Mouse (Mus musculus) adipocyte (in vitro differentiated cells): Measurements from ENCODE around the gene Wdr26.

ENCODE experiments used
- DNase-seq: peaks from one replicate; pipeline ENCODE4 v3.0.0-alpha.2; 2016; ENCODE audit warnings: low spot score

Gene Wdr26

DNA sequence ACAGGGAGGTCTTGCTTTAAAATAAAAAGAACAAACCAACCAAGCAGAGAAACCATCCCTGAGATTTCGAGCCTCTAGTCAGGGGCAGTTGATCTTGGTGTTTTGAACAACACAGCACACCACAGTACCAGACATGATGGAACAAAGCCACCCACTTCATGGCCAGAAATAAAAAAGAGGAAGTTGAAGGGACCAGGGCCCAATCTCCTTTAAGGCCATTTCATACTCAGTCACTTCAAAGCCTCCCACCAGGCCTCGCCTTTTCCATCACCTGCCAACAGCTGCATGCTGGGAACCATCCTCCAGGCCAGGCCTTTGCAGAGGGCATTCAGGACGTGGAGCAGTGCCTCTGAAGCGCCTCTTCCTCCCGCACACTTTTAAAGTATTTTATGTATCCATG, 25.5 kb upstream of the Wdr26 start:
- no peak for DNase-seq

DNA sequence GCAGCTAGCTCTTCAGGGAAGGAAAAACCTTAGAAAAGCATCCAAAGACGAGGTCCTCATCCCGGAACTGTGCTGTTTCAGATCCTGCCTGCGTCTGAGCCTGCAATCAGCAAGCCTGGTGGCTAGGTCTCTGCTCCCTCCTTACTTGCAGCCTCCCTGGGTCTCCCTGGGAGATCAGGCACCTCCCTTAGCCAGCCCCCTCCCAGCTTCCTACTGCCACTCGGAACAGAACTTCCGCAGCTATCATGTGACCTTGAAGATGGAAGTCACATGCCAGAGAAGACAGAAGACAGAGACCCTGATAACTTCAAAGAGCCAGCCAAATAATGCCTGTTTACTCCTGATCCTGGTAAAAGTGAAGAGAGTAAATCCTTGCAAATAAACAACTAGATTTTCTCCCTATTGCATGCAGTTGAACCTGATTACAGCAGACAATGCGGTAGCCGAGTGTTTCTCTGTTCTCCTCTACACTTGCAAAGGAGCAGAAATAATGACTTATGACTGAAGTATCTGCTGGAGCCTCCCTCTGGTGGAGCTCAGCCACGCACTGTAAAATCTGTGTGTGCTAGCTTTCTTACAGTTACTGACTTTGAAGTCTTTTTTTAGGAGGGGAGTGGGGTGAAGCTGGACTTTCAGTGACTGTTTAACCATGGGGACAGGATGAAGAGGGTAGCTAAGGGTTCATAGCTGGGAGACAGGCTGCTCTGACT, 22.7 kb upstream of the Wdr26 start:
- DNase-seq, result no peak

DNA sequence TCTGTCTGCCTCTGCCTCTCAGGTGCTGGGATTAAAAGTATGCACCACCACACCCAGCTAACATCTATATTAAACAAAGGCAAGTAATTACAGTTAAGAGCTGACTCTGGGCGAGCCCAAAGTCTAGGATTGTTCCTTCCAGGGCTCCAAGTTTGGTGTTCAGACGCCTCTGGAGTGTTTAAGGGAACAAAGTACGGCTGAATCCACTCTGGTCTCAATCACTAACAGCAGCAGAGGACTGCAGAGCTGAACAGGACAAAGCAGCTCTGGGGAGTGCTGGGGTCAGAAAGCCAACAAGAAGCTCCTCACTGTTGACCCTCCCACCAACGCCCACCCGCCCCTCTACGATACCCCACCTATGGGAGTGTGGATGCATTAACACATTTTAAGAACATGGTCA, 21.9 kb upstream of the Wdr26 start:
- DNase-seq, result no peak

DNA sequence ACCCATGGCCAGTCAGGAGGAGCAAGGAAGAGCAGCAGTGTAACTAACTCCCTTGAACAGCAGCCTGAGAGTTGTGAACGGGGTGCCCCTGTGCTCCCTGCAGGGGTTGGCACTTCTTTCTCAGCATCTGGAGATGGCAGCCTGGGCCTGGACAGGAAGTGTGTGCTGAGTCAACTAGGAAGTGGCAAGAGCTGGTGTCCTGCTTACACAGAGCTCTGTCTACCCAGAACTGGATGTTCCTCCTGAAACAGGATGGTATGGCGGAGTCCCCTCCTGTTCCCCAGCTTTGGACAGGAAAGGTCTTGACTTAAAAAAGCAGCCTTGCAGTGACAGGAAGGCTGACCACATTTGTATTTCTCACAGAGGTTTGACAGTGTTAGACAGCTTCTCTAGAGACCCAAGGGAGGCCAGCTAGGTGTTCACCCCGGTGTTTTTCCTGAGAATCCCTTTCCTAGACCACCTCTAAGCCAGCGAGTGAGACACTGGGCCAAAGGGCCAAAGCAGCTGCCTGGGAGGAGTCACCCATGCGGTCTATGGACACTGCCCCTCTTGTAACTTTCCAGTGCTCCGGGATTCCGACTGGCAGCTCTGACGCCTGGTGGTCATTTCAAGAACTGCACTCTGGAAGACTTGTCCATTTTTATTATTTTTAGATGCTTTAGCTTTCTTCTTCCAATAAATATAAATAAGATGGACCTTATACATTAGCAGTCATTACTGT, 20.7 kb upstream of the Wdr26 start:
- peak; percentile 78 for DNase-seq

DNA sequence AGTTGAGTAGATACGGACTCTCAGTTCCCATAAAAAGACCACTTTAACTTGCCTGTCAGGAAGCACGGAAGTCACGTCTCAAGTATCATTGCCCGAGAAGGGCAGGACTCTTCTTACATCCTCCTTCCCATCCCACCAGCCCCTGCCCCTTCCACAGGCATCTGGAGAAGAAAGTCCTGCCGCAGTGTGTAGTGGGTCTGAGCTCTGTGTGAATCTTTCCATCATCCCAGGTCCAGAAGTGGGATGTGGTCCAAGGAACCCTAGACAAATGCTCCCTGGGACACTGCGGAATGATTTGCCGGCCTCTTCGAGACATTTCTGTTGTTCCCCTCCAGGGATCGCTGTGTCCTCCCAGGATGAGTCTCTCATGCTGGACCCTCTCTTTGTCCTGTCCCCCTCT, 20.0 kb upstream of the Wdr26 start:
- DNase-seq, result no peak

GRCm38 (mm10) chr1:181231262-181231661, 19.5 kb upstream of the Wdr26 start:
- DNase-seq, result no peak

DNA sequence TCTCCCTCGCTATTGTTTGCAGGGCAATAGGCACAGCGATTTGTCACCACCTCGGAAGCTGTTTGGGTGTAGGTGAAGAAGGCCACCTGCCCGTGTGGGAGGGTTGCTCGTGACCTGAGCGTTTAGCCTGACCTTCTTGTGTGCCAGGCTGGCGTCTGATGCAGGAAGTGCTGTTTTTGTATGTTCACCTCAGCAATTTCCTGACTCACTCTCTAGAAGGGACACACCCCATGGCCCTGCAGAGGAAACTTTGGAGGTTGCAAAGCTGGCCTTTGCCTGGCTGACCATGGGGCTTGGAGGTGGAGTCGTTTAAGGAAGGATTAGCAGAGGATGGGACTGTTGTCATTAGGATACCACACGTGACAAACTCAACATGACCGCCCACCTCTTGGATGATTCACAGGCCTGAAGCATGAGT, 18.9 kb upstream of the Wdr26 start:
- no peak for DNase-seq

DNA sequence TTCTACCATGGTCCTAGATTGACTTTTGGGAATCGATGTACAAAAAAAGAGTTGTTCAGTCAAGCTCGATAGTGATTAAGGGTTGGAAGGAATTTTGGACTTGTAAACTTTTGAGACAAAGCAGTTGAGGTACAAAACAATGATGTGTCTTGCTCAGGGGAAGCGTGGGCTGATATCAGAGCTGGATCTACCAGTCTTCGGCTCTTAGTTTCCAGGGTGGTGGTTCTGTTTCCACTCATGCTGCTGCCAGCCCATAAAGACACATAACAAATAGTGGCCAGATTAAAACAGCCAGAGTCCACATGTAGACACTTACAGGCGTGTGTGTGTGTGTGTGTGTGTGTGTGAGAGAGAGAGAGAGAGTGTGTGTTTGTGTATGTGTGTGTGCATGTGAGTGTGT, 17.2 kb upstream of the Wdr26 start:
- no peak for DNase-seq

- DNase-seq, result no peak
These were observed 16.8 kb upstream of the Wdr26 start for GRCm38 (mm10) chr1:181228591-181228990.

DNA sequence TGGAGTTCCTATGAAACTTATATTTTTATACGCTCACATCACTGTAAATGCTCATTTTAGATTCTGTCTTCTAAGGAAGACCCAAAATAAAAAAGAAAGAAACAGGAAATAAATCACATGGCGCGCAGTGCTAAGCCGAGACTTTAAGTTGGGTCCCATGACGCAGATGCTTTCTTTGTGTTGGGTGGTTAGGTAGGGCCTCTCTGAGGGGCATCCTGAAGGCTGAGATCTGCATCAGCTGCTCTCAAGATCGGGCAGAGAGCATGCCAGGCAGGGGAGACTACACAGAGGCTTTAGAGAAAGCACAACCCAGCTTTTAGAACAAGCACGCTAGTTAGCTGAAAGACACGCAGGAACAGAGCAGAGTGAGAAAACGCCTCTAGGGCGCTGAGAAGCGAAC, 16.0 kb upstream of the Wdr26 start:
- no peak for DNase-seq

GRCm38 (mm10) chr1:181226850-181227249, 15.0 kb upstream of the Wdr26 start:
- no peak for DNase-seq

DNA sequence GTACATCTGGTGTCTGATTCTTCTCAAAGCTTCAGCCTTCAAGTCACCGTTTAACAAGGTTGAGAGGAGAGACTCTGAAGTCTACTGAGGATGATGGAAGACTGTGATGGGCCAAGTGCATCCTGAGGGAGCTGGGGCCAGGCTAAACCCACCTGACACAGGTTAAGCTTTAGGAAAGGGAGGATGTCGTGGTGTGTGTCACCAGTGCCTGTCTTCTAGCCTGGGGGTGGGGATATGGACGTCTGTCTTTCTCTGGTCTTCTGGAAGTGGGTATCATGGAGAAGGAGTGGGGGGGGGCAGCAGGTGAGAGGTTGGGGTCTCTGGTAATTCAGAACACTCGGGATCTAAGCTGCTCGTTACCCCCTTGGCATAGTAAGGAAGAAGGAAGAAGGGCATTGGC, 13.5 kb upstream of the Wdr26 start:
- DNase-seq, result no peak

GRCm38 (mm10) chr1:181222041-181222440, 10.2 kb upstream of the Wdr26 start:
- no peak for DNase-seq

DNA sequence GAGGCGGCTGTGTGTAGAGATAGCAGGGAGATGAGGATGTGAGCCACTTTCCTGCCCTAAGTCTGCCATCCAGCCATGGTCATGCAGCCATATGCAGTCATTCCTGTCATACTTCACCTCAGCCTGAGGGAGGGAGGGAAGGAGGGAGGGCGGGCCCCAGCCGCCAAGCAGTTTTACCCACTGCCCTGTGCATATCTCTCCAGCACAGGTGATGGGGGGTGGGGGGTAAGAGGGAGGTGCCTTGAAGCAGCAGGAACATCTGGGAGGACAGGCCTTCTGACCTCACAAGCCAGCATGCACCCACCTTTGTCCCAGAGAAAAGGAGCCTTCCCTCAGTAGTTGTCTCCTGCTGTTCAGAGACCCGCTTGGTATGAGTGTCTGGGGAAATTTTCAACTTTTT, 4.5 kb upstream of the Wdr26 start:
- no peak for DNase-seq

- no peak for DNase-seq
These were observed 2.7 kb upstream of the Wdr26 start for GRCm38 (mm10) chr1:181214296-181215035.

GRCm38 (mm10) chr1:181211403-181211919, 340 bp downstream of the Wdr26 start:
- peak; percentile 19 for DNase-seq

GRCm38 (mm10) chr1:181210601-181211402, 999 bp downstream of the Wdr26 start:
- peak; percentile 85 for DNase-seq

DNA sequence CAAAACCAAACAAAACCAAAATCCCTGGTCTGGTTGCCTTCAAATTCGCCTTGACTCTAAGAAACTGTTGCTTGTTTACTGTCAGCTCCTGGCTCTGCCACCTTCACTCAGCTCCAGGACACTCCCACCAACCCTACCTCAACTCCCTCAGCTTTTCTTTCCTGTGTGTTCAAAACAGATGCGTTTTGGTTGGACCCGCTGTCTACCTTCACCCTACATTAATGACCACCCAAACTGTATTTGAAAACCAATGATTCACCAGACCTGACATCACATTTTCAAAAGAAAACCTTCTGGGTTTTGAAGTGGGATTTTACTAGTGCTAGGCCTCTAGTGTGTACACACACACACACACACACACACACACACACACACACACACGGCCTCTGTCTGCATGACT, 1.7 kb downstream of the Wdr26 start:
- no peak for DNase-seq

DNA sequence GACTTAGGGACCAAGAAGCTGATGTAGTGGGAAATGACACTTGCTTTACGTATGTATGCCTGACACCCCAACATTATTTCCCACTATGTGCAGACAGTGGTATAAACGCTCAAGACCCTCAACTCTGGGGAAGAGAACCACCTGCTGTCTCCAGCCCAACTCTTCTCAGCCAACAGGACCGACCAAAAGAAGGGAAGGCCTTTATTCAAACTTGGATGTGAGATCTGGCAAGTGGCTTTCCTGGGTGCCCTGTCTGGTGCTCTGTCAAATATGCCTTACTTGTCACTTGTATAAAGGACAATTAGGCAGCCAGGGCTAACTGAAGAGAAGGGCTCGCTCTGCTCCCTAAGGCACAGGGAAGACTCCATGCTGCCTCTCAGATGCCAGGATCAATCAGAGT, 12.4 kb downstream of the Wdr26 start:
- no peak for DNase-seq

- no peak for DNase-seq
These were observed 22.9 kb downstream of the Wdr26 start for GRCm38 (mm10) chr1:181188925-181189324.

GRCm38 (mm10) chr1:181170210-181170609, 41.6 kb downstream of the Wdr26 start:
- DNase-seq, result no peak

DNA sequence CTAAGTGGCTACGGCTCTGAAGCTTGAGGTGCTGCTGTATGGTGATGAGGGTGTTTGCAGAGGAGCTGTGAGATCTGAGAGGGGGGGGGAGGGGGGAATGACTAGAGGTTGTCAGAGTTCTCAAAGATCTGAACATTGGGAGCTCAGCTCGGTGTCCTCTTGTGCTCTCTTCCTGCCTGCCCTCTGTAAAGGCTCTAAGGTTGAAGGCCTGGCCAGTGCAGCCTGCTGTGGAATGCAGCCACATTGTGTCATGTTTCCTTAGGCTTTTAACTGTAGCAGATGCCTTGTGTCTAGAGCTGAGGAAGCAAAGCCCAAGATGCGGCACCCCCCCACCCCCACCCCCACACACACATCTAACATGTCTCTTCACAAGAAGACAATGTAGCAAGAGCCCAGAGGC, 43.4 kb downstream of the Wdr26 start:
- DNase-seq, result no peak
